Mouse (Mus musculus) T-helper 17 cell (primary cell): Measurements from ENCODE around the gene Chrm1.

Experiments used
- in situ Hi-C, 2 experiments: fragments of 300-600 bp; cut with MboI, MseI; formaldehyde crosslinking; loops; 1 replicate in 1 of 2; 2 replicates in 1 of 2; pipeline ENCODE4 v1.15.1; 2025; ENCODE audit warnings: high pct_unique_total_duplicates in 2 of 2

Gene Chrm1

GRCm38 (mm10) chr19:8663360-8663839, at the start of gene Chrm1:
Chrm1 (plus strand) TSS chr19:8663789.
- in situ Hi-C loops, result no loop called here

- in situ Hi-C loops, result no loop called here
Observed at GRCm38 (mm10) chr19:8614343-8614742, 49.2 kb upstream of the Chrm1 start.

- in situ Hi-C loops, result no loop called here
Observed at GRCm38 (mm10) chr19:8616314-8616713, 47.3 kb upstream of the Chrm1 start.

- in situ Hi-C loops, result no loop called here
Observed at GRCm38 (mm10) chr19:8617904-8618303, 45.7 kb upstream of the Chrm1 start, which contains the start of gene Slc22a6. Slc22a6 (plus strand) TSS chr19:8618039.

GRCm38 (mm10) chr19:8621098-8621497, 42.5 kb upstream of the Chrm1 start:
- in situ Hi-C loops, result no loop called here

- in situ Hi-C loops, result no loop called here
Observed at GRCm38 (mm10) chr19:8630249-8630648, 33.3 kb upstream of the Chrm1 start.

- in situ Hi-C loops, result no loop called here
Observed at GRCm38 (mm10) chr19:8630826-8631225, 32.8 kb upstream of the Chrm1 start.

- in situ Hi-C loops, result no loop called here
Observed at GRCm38 (mm10) chr19:8632029-8632428, 31.6 kb upstream of the Chrm1 start.

GRCm38 (mm10) chr19:8642086-8642485, 21.5 kb upstream of the Chrm1 start:
- in situ Hi-C loops, result no loop called here

GRCm38 (mm10) chr19:8646393-8646792, 17.2 kb upstream of the Chrm1 start:
- in situ Hi-C loops, result no loop called here

- in situ Hi-C loops, result no loop called here
Observed at GRCm38 (mm10) chr19:8655833-8656232, 7.8 kb upstream of the Chrm1 start.

GRCm38 (mm10) chr19:8656341-8656740, 7.2 kb upstream of the Chrm1 start:
- in situ Hi-C loops, result no loop called here

- in situ Hi-C loops, result no loop called here
Observed at GRCm38 (mm10) chr19:8661821-8662307, 1.7 kb upstream of the Chrm1 start.

GRCm38 (mm10) chr19:8662337-8662736, 1.3 kb upstream of the Chrm1 start:
- in situ Hi-C loops, result no loop called here

GRCm38 (mm10) chr19:8663911-8664421, 377 bp downstream of the Chrm1 start:
- in situ Hi-C loops, result no loop called here

- in situ Hi-C loops, result no loop called here
Observed at GRCm38 (mm10) chr19:8664859-8665258, 1.3 kb downstream of the Chrm1 start.

- in situ Hi-C loops, result no loop called here
Observed at GRCm38 (mm10) chr19:8665746-8666145, 2.2 kb downstream of the Chrm1 start.

- in situ Hi-C loops, result no loop called here
Observed at GRCm38 (mm10) chr19:8672859-8673258, 9.3 kb downstream of the Chrm1 start.

GRCm38 (mm10) chr19:8673336-8674063, 9.9 kb downstream of the Chrm1 start:
- in situ Hi-C loops, result no loop called here

- in situ Hi-C loops, result loop anchor here (5.0 kb wide), 2 partner anchors 92 to 102 kb away; no protein-coding TSS in a partner anchor
Observed at GRCm38 (mm10) chr19:8679031-8679779, 15.6 kb downstream of the Chrm1 start.

GRCm38 (mm10) chr19:8681633-8682362, 18.2 kb downstream of the Chrm1 start:
- in situ Hi-C loops, result no loop called here

GRCm38 (mm10) chr19:8682996-8683395, 19.4 kb downstream of the Chrm1 start:
- in situ Hi-C loops, result no loop called here
